Mouse (Mus musculus) liver, embryonic 14.5 days (tissue): ENCODE results near the gene Pfdn4.

Experiments used
- CTCF ChIP-seq: IDR thresholded peaks from 2 replicates; pipeline ENCODE4 v1.5.1; 2016; ENCODE audit warnings: antibody characterized with exemption, low read depth, control low read depth
- EP300 ChIP-seq: IDR thresholded peaks from 2 replicates; pipeline ENCODE4 v1.6.1; 2016; ENCODE audit warnings: antibody characterized with exemption, low read depth

DNA sequence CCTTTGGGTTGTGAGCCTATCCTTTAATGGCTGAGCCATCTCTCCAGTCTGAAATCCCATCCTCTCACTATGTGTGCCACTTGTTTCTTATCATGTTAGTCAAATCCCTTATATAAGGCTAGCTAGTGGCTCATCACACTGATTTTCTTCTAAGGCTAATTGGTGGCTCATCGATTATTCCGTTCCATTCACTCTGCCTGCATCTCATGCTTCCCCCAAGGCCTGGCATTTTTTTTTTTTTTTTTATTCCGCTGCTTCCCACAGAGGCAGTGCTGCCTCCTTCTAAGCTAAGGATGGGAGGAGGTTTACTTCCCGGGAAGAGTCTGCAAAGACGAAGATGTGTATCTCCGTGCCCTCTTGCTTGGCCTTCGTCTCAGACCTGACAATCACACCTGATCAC lies 9.0 kb upstream of the Pfdn4 start:
- TF ChIP-seq EP300 (no peak), CTCF (no peak)
